Mouse (Mus musculus) small intestine, adult 2 months (tissue): ENCODE measurements at regions not wholly inside any gene's neighbourhood (a gene's known extent, or its start where the extent isn't known, plus 50 kb on each side); places are given as distances from the start of the nearest gene placed in this dataset.

Source experiments
- CTCF ChIP-seq: fragments of 200-500 bp; IDR thresholded peaks from 2 replicates; pipeline ENCODE4 v1.5.1; 2012; ENCODE audit warnings: low read depth, mild to moderate bottlenecking, control low read depth, inconsistent platforms, low read length, moderate library complexity, mixed read lengths; ENCODE audit not compliant: insufficient replicate concordance, insufficient read length; ENCODE audit errors: extremely low read depth
- POLR2A ChIP-seq: fragments of 200-500 bp; IDR thresholded peaks from 2 replicates; pipeline ENCODE4 v1.6.1; 2012; ENCODE audit warnings: low read depth, mild to moderate bottlenecking, control low read depth, inconsistent platforms, low read length, moderate library complexity

DNA sequence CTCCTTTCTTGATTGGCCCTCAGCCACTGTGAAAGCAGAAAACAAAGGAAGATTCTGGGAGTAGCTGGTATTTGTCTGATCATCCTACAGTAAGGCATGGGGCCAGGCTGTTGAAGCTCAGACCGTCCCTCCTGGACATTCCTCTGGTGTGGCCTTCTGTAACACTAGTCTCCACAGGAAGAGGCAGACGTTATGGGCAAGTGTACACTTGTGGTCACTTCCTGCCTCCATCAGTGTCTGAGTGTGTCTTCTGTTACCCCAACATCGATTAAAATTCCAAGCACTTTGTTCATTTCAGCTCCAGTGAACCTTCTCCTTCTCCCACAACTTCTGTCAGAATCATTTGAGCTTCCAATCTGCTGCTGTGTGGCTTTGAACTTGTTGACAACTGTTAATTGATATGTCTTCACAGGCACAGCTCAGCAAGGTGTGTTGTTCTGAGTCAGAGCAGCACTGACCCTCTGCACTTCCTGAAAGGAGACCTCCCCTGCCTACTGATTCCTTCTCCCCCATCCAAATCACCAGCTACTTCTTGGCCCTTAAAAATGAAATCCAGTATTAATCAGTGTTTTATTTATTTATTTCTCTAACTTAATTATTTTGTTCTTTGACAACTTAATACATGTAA is 154.7 kb upstream of the Tmc3 start:
- TF ChIP-seq CTCF (no peak), POLR2A (no peak)
